Mouse (Mus musculus) forebrain, embryonic 14.5 days (tissue): ENCODE measurements around the gene Evx2. TPM values are rescaled to one million over a fixed set of nuclear protein-coding genes. Genes with fewer than 3 reads are reported as not detected.
A peak's percentile ranks its signal among the peaks of the same experiment; 100 is the strongest.

ENCODE experiments used
- ATAC-seq: fragments of 200-750 bp; cut with Nextera tagmentation; 2 replicates; pipeline ENCODE4 v1.8.0; 2017; ENCODE audit warnings: mild to moderate bottlenecking, moderate library complexity
- DNase-seq: peaks from one replicate; pipeline ENCODE4 v3.0.0-alpha.2; 2015; ENCODE audit warnings: low spot score
- H3K27ac ChIP-seq: fragments of 300-500 bp; sonication (generic); 2 replicates; pipeline ENCODE4 v1.5.1; 2014; ENCODE audit warnings: low read depth, mild to moderate bottlenecking, control low read depth, low read length, moderate library complexity
- H3K27me3 ChIP-seq: fragments of 300-500 bp; sonication (generic); replicated peaks from 2 replicates; pipeline ENCODE4 v1.6.1; 2014; ENCODE audit warnings: low read length, control low read depth, mixed read lengths; ENCODE audit not compliant: control insufficient read depth, insufficient read depth
- H3K36me3 ChIP-seq: fragments of 300-500 bp; sonication (generic); 2 replicates; pipeline ENCODE4 v1.6.1; 2014; ENCODE audit warnings: low read length, control low read depth; ENCODE audit not compliant: control insufficient read depth, insufficient read depth
- H3K4me1 ChIP-seq: fragments of 300-500 bp; sonication (generic); 2 replicates; pipeline ENCODE4 v1.6.1; 2014; ENCODE audit warnings: antibody characterized with exemption, low read length, control low read depth; ENCODE audit not compliant: control insufficient read depth, insufficient read depth
- H3K4me2 ChIP-seq: fragments of 300-500 bp; sonication (generic); 2 replicates; pipeline ENCODE4 v1.6.1; 2014; ENCODE audit warnings: mild to moderate bottlenecking, control low read depth, low read length
- H3K4me3 ChIP-seq: fragments of 300-500 bp; sonication (generic); 2 replicates; pipeline ENCODE4 v1.5.1; 2014; ENCODE audit warnings: low read depth, low read length, control low read depth
- H3K9ac ChIP-seq: fragments of 300-500 bp; sonication (generic); 2 replicates; pipeline ENCODE4 v1.6.1; 2014; ENCODE audit warnings: mild to moderate bottlenecking, low read length, control low read depth, moderate library complexity
- H3K9me3 ChIP-seq: fragments of 300-500 bp; sonication (generic); replicated peaks from 2 replicates; pipeline ENCODE4 v1.6.1; 2016; ENCODE audit warnings: low read length, control low read depth, mixed read lengths; ENCODE audit not compliant: control insufficient read depth
- WGBS: fragments of 180-500 bp; shearing (Covaris S2); extraction: QIAGEN DNeasy Blood & Tissue Kit; methylation state at CpG from one replicate; pipeline ENCODE4 v1.1.7; 2014; 5-methylcytosine and 5-hydroxymethylcytosine counted together
- polyA plus RNA-seq: library from polyadenylated mRNA; unstranded; fragments of >200 nt; fragmentation: Nextera tagmentation; extraction: Ambion mirVana; gene quantifications from 2 replicates; pipeline ENCODE4 v1.2.1, GENCODE M21; 2014

The Evx2 gene
- not detected in 2 replicates for polyA plus RNA-seq

DNA sequence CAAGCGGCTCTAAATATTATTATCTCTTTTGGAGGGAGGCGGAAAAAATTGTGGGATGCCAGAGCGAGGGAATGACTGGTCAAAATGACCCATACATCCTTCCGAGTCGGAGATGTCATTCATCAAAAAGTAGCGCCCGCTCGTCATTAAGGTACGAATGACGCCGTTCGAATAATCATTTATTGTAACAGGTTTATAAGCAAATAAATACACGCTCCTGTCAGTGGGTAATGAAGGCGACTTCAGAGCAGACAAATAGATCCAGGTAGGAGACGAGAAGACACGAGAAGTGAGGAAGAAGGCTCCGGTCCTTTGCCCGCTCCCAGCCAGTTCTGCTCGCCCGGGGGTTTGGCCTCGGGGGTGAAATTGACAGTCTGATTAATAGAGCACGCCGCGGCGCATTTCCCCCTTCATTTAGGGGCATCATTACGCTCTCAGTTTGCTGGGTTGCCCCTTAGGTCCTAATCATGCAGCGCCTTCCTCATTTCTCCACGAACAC, at the start of gene Evx2:
TSS of gene Evx2 (minus strand) at position 51 of the 499 bp plus-strand sequence.
- H3K36me3 ChIP-seq = no peaks in the 10 kb centered on the region
- ATAC-seq (no peak), DNase-seq (no peak)
- H3K9me3 ChIP-seq = no peaks in the 10 kb centered on the region
- no peak within 1 kb of the TSS for H3K4me3 ChIP-seq
- H3K4me2 ChIP-seq = no peak within 1 kb of the TSS
- no peaks in the 10 kb centered on the region; the same call in 1 of the 2 replicates for H3K4me1 ChIP-seq
- no peak within 1 kb of the TSS for H3K9ac ChIP-seq
- 1% methylated on average over 28 of the region's 28 CpGs for WGBS
- H3K27me3 ChIP-seq = peaks cover 71% of the 10 kb centered on the region
- H3K27ac ChIP-seq = no peak within 1 kb of the TSS

DNA sequence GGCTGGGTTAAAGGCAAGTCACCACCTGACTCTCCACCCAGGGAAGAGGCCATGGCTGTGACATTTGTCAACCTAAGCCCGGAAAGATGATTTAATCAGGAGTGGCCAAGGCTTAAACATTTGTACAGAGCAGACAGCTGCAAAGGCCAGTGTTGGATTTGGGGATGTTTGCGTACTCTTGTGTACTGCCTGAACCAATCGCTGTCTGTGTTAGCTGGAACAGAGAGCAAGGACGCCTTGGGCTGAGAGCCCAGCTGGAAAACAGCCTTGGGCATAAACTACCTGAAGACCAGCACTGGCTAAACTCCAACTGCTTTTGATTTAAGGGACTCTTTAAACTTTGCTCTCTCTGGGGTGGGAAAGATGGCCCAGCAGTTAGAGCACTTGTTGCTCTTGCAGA, 49.3 kb upstream of the Evx2 start:
- no peak overlapping the region for H3K9ac ChIP-seq
- DNase-seq (no peak), ATAC-seq (no peak)
- no peak overlapping the region for H3K4me2 ChIP-seq
- WGBS = 6% methylated on average over 4 of the region's 4 CpGs
- H3K27ac ChIP-seq = no peak overlapping the region
- H3K9me3 ChIP-seq = no peaks in the 10 kb centered on the region
- H3K4me3 ChIP-seq = no peak overlapping the region
- peaks cover 4% of the 10 kb centered on the region; the same call in 1 of the 2 replicates for H3K4me1 ChIP-seq
- no peaks in the 10 kb centered on the region for H3K36me3 ChIP-seq
- H3K27me3 ChIP-seq = peaks cover 97% of the 10 kb centered on the region

DNA sequence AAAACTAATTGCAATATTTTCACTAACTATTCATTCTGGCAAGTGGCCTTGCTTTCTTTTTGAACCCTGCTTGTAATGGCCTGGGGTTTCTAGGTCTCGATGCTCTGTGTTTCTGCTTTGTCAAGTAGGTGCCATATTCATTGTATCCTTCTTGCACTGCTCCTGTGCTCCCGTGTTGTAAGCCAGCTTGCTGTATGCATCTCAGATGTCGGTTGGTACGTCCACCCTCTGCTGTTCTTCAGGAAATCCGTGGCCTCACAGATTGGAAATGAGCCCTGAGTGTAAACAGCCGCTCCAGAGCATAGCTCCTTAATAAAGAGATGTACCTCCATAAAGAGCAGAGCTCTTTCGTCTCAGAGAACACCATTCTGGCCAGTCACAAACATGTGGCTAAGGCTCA, 48.2 kb upstream of the Evx2 start:
- no peak overlapping the region for H3K4me3 ChIP-seq
- H3K36me3 ChIP-seq = no peaks in the 10 kb centered on the region
- WGBS = 5% methylated on average over 7 of the region's 7 CpGs
- no peak overlapping the region for H3K9ac ChIP-seq
- H3K27ac ChIP-seq = no peak overlapping the region
- no peak overlapping the region for H3K4me2 ChIP-seq
- peaks cover 4% of the 10 kb centered on the region; the same call in 1 of the 2 replicates for H3K4me1 ChIP-seq
- no peaks in the 10 kb centered on the region for H3K9me3 ChIP-seq
- DNase-seq (no peak), ATAC-seq (no peak)
- peaks cover 95% of the 10 kb centered on the region for H3K27me3 ChIP-seq

DNA sequence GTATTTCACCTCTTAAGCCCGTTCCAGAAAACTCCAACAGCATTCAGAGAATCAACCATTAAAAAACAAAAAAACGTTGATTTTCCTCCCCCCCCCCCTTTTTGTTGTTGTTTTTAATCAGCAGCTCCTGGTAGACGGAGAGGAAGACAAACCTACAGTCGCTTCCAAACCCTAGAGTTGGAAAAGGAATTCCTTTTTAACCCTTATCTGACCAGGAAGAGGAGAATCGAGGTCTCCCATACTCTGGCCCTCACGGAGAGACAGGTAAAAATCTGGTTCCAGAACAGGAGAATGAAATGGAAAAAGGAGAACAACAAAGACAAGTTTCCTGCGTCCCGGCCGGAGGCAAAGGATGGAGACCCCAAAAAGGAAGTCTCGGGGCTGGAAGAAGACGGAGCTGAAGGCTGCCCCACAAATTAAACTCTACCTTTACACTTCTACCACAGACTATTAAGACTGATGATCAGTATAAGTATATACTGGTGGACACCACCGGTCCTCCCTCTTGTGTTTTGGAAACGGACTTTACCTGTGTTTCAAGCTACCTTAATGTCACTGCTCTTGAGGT, 47.1 kb upstream of the Evx2 start:
- Histone ChIP-seq H3K9ac (no peak overlapping the region), H3K27ac (no peak overlapping the region), H3K4me2 (no peak overlapping the region), H3K4me1 (peaks cover 4% of the 10 kb centered on the region; the same call in 1 of the 2 replicates), H3K27me3 (peaks cover 94% of the 10 kb centered on the region), H3K9me3 (no peaks in the 10 kb centered on the region), H3K36me3 (no peaks in the 10 kb centered on the region), H3K4me3 (no peak overlapping the region)
- WGBS = 2% methylated on average over 13 of the region's 13 CpGs
- ATAC-seq = no peak
- no peak for DNase-seq

DNA sequence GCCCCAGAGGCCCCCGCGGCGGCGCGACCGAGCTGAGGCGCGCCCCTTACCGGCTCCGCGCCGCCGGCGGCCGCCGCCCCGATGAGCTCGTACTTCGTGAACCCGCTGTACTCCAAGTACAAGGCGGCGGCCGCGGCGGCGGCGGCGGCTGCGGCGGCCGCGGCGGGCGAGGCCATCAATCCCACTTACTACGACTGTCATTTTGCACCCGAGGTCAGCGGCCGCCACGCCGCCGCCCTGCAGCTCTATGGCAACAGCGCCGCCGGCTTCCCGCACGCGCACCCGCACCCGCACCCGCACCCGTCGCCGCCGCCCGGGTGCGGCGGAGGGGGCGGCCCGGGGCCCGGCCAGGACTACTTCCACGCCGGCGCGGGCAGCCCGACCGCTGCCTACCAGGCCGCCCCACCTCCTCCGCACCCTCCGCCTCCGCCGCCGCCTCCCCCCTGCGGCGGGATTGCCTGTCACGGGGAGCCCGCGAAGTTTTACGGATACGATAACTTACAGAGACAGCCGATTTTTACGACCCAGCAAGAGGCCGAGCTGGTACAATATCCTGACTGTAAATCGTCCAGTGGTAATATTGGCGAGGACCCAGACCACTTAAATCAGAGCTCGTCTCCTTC, 46.2 kb upstream of the Evx2 start:
- Histone ChIP-seq H3K9me3 (no peaks in the 10 kb centered on the region), H3K4me3 (peak overlapping the region; percentile 21), H3K4me2 (peak overlapping the region; percentile 50), H3K27ac (no peak overlapping the region), H3K36me3 (no peaks in the 10 kb centered on the region), H3K4me1 (peaks cover 4% of the 10 kb centered on the region; the same call in 1 of the 2 replicates), H3K9ac (no peak overlapping the region), H3K27me3 (peaks cover 96% of the 10 kb centered on the region)
- WGBS = under 1% methylated on average over 51 of the region's 85 CpGs
- ATAC-seq (peak; percentile 55; the same call in 1 of the 2 replicates), DNase-seq (no peak)

DNA sequence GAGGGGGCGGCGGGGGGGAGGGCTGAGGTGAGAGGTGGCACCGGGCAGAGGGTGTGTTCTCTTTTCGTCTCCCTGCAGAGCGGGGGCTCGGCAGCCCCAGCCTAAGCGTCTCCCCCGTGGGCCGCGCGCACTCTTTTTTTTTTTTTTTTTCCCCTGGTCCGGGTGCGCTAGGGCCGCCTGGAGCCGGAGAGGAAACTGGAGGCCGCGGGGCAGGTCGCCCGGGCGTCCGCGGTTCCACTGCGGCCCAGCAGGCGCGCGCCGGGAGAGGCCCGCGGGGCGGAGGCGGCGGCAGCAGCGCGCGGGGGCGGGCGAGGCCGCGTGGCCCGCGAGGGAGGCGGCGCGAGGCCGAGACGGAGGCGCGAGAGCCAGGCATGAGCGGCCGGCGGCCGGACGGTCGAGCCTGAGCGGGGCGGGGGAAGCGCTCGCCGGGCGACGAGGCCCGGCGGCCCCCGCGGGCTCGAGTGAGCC, 45.7 kb upstream of the Evx2 start:
- Histone ChIP-seq H3K36me3 (no peaks in the 10 kb centered on the region), H3K4me2 (peak overlapping the region; percentile 50), H3K4me3 (peak overlapping the region; percentile 21), H3K27ac (no peak overlapping the region), H3K27me3 (peaks cover 96% of the 10 kb centered on the region), H3K9ac (peak overlapping the region; percentile 25; the same call in 1 of the 2 replicates), H3K4me1 (peaks cover 4% of the 10 kb centered on the region; the same call in 1 of the 2 replicates), H3K9me3 (no peaks in the 10 kb centered on the region)
- DNase-seq (no peak), ATAC-seq (peak; percentile 26; the same call in 1 of the 2 replicates)
- WGBS = 0% methylated on average over 53 of the region's 66 CpGs

DNA sequence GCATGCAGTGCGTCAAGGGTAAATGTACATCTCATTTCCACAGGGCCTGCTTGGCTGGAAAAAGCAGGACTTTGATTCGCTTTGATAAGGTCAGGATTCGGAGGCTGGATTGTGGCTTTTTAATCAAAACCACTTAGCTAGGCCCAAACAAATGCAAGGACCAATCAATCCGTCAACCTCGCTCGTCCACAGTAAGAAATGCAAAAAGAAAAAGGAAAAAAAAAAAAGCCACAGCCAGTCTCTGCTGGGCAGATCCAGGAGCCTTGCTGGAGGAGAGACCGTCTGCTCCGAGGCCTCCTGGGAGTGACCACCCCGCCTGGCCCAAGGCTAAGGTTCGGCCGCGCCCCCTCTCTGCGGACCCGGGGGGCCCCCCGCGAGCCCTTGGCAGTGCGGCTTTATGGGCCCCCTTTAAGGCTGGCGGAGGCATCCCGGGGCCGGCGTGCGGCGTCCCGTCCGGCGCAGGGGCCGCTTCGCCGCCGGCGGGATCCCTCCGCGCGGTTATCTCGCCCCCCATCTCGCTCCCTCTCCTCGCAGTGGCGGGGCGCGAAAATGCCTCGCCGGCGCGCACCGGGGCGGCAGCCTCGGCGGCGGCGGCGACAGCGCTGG, 45.1 kb upstream of the Evx2 start, which contains the start of gene Hoxd8:
TSS of gene Hoxd8 (plus strand) at position 223 of the 606 bp plus-strand sequence.
- no peaks in the 10 kb centered on the region for H3K36me3 ChIP-seq
- peaks cover 4% of the 10 kb centered on the region; the same call in 1 of the 2 replicates for H3K4me1 ChIP-seq
- peak within 1 kb of the TSS; percentile 50 for H3K4me2 ChIP-seq
- no peak within 1 kb of the TSS for H3K27ac ChIP-seq
- peak within 1 kb of the TSS; percentile 21 for H3K4me3 ChIP-seq
- peak; percentile 22; the same call in 1 of the 2 replicates for ATAC-seq
- no peak for DNase-seq
- under 1% methylated on average over 50 of the region's 52 CpGs for WGBS
- H3K9ac ChIP-seq = peak within 1 kb of the TSS; percentile 25; the same call in 1 of the 2 replicates
- no peaks in the 10 kb centered on the region for H3K9me3 ChIP-seq
- peaks cover 96% of the 10 kb centered on the region for H3K27me3 ChIP-seq

DNA sequence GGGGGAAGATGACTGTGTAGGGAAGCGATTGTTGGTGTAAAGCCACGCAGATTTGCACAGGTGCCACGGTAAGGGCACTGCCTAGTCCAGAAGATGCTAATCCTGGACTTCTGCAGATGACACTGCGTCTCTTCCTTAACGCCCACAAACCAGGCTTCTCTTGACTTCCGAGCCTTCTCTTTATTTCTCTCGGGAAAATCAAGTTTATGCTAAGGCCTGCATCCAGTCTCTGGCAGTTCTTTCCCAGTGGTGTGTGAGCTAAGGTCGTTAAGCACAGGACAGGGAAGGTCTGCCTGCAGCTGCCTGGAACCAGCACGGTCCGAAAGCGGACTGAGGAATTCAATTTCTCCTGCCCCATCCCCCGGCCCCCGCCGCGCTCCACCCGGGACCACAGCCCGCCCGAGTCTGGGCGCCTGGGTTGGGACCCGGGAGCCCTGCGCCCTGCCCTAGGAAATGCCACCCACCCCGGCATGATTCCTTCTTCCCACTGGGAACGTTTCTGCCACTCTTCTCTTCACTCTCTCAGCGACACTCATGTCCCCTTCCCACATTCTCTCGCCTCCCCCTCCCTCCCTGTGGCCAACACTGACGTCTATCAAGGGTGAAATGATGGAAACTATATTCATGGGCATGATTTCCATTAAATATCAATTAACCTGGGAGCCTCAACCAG, 44.5 kb upstream of the Evx2 start:
- WGBS = under 1% methylated on average over 26 of the region's 26 CpGs
- DNase-seq (no peak), ATAC-seq (no peak)
- Histone ChIP-seq H3K4me1 (peaks cover 4% of the 10 kb centered on the region; the same call in 1 of the 2 replicates), H3K27ac (no peak overlapping the region), H3K27me3 (peaks cover 96% of the 10 kb centered on the region), H3K4me3 (no peak overlapping the region), H3K9me3 (no peaks in the 10 kb centered on the region), H3K4me2 (no peak overlapping the region), H3K9ac (no peak overlapping the region), H3K36me3 (no peaks in the 10 kb centered on the region)
